Mouse (Mus musculus): ENCODE measurements around the gene Aff4.
"Not testable (repeated sequence)": the region's sequence is repeated elsewhere in the genome, so short reads cannot be mapped to it uniquely, and the experiment has no call there.

The Aff4 gene

GRCm38 (mm10) chr11:53337684-53338083 lies 12.9 kb upstream of the Aff4 start:
- no peak for DNase-seq (ENCODE audit: low read depth, low spot score)

- DNase-seq (ENCODE audit: low read depth, low spot score) = not testable (repeated sequence)
Observed at GRCm38 (mm10) chr11:53341019-53341418, 9.6 kb upstream of the Aff4 start.

GRCm38 (mm10) chr11:53342711-53343110 lies 7.9 kb upstream of the Aff4 start:
- DNase-seq (ENCODE audit: low read depth, low spot score) = no peak

DNA sequence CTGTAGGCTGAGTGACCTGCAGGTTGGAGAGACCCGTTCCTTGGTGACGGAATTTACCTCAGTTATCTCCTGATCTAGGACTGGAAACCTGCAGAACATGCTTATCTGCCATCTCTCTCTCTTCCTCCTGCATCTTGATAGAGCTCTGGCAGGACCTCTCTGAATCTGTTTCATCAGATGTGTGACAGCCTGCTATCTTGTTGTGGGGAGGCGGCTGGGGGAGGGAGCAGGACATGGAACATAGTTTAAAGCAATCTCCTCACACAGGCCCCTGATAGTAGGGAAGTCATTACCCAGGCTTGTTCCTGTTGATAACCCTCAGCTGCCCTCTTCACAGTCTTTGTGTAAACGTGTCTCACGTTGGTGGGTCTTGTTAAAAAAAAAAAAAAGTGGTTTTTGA lies 5.3 kb upstream of the Aff4 start:
- DNase-seq (ENCODE audit: low read depth, low spot score) = no peak

GRCm38 (mm10) chr11:53345738-53346137 lies 4.9 kb upstream of the Aff4 start:
- no peak for DNase-seq (ENCODE audit: low read depth, low spot score)

GRCm38 (mm10) chr11:53351224-53351942 lies 750 bp downstream of the Aff4 start:
- peak; percentile 80 for DNase-seq (ENCODE audit: low read depth, low spot score)

DNA sequence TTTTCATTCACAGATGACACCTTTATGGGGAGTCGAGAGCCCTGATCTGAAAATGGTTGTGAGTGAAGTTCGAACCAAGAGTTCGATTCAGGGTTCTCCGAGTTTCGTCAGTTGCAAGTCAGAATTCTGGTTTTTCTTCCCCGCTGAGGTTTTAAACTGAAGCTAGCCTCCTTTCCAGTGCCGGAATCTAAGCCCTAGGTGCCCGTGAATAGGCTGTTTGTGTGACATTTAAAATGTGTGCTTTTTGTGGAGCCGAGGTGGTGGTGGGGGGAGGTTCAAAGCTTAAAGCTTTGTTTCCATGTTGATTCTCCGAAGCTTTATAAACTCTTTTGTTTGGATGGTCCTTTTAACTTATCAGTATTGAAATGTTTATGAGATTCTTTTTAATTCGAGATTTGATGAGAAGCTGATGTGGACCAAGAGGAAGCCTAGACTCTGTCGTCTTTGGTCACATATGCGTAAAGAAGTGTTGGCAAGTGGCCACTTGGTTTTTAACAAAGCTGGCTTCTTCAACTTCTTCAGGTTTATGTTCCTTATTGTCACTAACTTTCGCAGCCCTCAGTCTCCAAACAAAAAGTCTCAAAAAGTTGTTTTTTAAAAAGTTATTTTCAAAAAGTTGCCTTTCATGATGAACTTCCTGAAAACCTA lies 1.4 kb downstream of the Aff4 start:
- DNase-seq (ENCODE audit: low read depth, low spot score) = no peak

DNA sequence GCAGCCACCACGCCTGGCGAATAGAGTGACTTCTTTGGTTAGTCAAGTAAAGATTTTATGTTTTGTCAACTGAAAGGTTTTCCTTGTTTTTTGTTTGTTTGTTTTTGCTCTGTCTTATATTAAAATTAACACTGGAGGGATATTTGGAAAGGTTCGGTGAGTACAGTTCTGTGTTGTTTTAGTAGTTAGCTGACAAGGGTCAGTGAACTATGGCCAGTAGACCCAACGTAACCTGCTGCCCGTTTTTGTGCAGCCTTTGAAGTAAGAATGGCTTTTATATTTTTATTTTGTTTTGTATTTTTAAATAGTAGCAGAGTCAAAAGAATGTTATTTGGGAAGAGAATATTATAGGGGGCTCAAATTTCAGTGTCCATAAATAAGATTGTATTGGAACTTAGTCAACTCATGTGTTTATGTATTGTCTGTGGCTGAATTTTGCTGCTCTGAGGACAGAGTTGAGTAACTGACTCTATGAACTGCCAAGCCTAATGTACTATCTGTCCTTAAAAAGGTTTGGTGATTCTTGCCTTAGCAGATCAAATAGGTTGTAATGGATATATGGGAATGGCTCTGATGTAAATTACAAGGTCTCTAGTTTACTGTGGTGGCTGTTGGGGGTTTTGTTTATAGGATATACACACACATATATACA lies 8.0 kb downstream of the Aff4 start:
- DNase-seq (ENCODE audit: low read depth, low spot score) = no peak

DNA sequence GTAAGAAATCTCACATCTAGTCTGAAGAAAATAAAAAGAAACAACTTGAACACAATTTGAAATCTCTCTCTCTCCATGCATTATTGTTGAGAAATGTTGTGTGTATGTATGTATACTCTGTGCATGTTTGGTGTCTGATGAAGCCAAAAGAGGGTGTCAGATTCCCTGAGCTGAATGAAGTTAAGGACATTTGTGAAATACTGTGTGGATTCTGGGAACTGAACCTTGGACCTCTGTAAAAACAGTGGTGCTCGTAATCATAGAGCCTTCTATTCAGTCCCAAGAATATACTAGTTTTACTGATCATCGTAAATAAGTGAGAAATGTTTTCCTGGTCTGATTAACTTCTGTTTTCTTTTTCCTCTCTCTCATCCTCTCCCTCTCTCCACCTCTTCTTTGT lies 16.4 kb downstream of the Aff4 start:
- no peak for DNase-seq (ENCODE audit: low read depth, low spot score)

GRCm38 (mm10) chr11:53378918-53379317 lies 28.3 kb downstream of the Aff4 start:
- DNase-seq (ENCODE audit: low read depth, low spot score) = no peak

DNA sequence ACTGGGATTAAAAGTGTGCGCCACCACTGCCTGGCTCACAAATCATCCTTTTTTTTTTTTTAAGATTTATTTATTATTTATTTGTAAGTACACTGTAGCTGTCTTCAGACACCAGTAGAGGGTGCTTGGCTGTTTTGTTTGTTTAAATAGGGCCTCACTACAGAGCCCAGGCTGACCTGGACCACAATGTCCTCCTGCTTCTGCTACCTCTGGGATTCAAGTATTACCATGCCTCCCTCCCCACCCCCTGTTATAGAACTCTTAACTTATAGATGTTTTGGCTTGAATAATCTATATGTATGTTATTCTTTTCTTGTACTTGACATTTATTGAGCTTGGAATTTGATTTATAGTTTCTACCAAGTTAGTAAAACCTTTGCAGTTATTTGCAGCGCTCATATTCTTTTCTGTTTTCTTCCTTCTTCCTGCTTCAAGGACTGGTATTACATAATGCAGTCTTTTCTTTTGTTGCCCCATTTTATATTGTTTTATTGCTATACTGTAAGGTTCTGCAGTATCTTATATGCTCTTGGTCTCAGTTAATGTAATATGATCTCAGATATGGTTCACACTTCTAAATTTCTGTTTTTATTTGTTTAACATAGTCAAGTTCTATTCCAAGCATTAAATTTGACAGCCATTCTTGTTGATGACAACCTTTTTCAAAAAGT lies 33.3 kb downstream of the Aff4 start:
- DNase-seq (ENCODE audit: low read depth, low spot score) = no peak

- DNase-seq (ENCODE audit: low read depth, low spot score) = no peak
Observed at GRCm38 (mm10) chr11:53393856-53394255, 43.2 kb downstream of the Aff4 start.

DNA sequence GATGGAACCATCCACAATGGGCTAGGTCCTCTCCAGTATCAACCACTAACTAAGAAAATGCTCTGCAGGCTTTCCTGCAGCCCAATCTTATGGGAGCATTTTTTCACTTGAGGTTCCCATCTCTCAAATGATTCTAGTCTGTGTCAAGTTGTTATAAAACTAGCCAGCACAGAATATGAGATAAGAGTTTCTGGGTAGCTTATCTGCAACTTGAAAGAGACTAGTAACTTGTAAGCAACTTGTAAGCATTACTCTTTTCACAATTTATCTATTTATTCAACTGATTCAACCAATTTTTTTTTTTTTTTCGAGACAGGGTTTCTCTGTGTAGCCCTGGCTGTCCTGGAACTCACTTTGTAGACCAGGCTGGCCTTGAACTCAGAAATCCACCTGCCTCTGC lies 53.0 kb downstream of the Aff4 start:
- no peak for DNase-seq (ENCODE audit: low read depth, low spot score)

- peak; percentile 28 for DNase-seq (ENCODE audit: low read depth, low spot score)
Observed at GRCm38 (mm10) chr11:53411738-53412137, 61.1 kb downstream of the Aff4 start.

DNA sequence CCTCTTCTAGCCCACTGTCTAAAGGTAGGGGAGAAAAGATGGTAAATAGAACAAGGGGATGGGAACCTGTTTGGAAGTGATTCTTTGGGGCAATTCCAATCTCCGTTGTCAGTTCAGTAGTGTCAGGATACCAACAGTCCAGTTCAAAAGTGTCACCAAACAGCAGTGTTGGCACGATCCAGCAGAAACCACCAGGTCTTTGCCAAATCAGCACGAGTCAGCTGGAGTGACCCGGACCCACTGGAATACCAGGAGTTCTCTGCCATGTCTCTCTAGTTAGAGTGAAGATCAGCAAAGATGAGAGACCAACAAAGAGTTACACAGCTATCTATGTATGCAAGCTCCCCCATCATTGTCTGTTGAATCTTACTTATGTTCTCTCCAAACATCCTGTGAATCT lies 63.2 kb downstream of the Aff4 start:
- no peak for DNase-seq (ENCODE audit: low read depth, low spot score)

DNA sequence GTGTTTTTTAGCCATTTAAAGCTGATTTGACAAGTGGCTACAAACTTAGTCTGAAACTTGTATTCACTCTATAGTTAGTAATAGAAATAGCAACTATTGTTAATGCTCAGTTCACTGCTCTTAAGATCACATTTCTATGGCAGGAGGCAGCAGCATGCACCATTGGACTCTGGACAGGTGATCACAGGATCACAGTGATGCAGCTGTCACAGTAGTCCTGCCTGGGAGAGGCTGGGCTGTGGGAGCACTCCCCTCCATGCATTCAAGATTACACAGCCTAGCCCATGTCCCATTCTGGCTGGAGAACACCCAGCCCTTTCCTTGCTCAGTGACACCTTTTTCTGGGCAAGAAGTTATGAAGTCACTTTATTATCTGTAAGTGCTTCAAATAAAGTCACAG lies 67.4 kb downstream of the Aff4 start:
- DNase-seq (ENCODE audit: low read depth, low spot score) = no peak

DNA sequence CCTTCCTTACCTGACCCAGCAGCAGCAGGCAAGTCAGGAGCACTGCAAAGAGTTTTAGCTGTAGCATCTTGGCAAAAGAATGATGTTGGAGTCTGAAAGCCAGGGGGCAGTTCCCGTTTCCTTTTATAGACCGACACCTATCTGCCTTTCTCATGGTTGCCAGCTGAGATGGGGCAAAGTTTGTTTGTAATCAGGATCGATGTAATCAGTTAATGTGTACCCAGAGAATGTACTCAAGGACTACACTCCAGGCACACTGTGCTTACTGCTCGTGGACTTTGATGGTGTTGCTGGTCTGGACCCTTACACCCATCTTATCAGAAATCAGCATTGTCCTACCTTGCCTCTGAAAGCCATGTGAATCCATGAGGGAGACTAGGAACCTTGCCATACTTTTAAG lies 72.4 kb downstream of the Aff4 start, which contains the start of gene Leap2:
Leap2 (minus strand) TSS at position 135 of the 400 bp plus-strand sequence.
- DNase-seq (ENCODE audit: low read depth, low spot score) = no peak

DNA sequence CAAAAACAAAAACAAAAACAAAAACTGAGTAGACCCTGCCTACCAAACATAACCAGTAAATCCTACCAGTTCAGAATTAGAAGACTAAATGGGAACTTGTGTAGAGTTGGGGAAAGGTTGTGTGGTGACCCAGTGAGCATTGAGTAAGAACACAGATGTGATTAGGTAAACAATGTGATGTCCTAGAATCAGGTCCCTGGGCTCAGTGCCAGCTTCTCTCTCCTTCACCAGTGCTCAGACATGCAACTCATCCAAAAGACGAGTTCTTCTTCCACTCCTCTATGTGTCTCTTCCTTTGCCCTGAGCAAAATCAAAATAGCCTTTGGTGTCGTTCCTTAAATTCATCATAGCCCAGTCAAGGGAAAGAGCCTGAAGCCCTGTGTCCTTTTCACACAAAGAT lies 74.2 kb downstream of the Aff4 start:
- no peak for DNase-seq (ENCODE audit: low read depth, low spot score)

DNA sequence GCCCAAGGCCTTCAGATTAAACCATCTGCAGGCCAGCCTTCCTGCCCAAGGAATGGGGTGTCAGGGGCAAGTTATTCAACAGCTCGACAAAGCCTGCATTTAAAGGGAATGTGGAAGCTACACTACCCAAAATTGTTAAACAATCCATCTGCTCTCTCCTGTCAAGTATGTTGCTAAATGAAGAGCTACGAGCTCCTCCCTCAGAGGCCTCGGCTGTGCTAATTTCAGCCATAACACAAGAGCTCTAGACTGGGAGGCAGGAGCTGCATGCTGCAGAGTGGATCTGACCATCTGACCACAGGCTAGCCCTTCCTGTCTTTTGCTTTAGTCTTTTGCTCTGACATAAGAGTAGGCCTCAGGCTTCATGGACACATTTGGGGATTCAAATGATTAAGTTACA lies 74.6 kb downstream of the Aff4 start:
- no peak for DNase-seq (ENCODE audit: low read depth, low spot score)

GRCm38 (mm10) chr11:53425711-53426255 lies 75.2 kb downstream of the Aff4 start:
- no peak for DNase-seq (ENCODE audit: low read depth, low spot score)

- DNase-seq (ENCODE audit: low read depth, low spot score) = not testable (repeated sequence)
Observed at GRCm38 (mm10) chr11:53426914-53427313, 76.3 kb downstream of the Aff4 start.
